Mouse (Mus musculus): ENCODE results near the gene Mvb12b.

DNA sequence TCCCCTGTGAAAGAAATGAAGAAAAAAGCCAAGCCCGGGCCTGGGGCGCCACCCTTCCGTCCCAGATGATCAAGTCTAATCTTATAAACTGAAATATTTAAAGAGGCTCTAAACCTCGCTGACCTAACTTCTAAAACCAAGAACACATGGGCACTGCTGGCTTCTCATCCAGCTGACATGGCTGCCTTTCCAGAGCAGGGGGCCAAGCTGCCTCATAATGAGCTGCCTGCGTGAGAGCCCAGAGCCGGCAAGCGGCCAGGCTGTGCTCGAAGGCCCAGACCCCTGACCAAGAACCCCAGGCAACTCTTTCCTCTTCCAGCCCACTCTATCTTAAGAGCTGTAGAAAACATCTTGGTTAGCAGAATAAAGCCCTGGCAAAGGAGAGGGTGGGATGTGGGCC, 73.2 kb downstream of the Mvb12b start:
- TF ChIP-seq CTCF (conservative IDR thresholded peaks at IDR 0.05; ENCODE audit: low read length) = no peak
- TF ChIP-seq POU5F1 (IDR thresholded peaks at IDR 0.05; ENCODE audit: borderline replicate concordance, low read length) = no peak
- TF ChIP-seq NANOG (IDR thresholded peaks at IDR 0.05; ENCODE audit: borderline replicate concordance, low read length) = no peak

Measured in E14TG2a.4 (cell line).